Mouse (Mus musculus) heart, postnatal 0 days (tissue): Measurements from ENCODE around the gene Kansl3. TPM values are rescaled to one million over a fixed set of nuclear protein-coding genes. Genes with fewer than 3 reads are reported as not detected.

Experiments used
- ATAC-seq: fragments of 200-750 bp; cut with Nextera tagmentation; 2 replicates; pipeline ENCODE4 v1.8.0; 2017; ENCODE audit warnings: low read depth, moderate number of reproducible peaks, moderate library complexity; ENCODE audit not compliant: insufficient read depth
- DNase-seq: peaks from one replicate; pipeline ENCODE4 v3.0.0-alpha.2; 2016; ENCODE audit warnings: low spot score
- H3K27ac ChIP-seq: fragments of 300-500 bp; sonication (generic); 2 replicates; pipeline ENCODE4 v1.5.1; 2014; ENCODE audit warnings: low read depth, mild to moderate bottlenecking
- H3K27me3 ChIP-seq: fragments of 300-500 bp; sonication (generic); 2 replicates; pipeline ENCODE4 v1.6.1; 2014; ENCODE audit warnings: low read length, mixed read lengths; ENCODE audit not compliant: control insufficient read depth, insufficient read depth
- H3K36me3 ChIP-seq: fragments of 300-500 bp; sonication (generic); replicated peaks from 2 replicates; pipeline ENCODE4 v1.6.1; 2014; ENCODE audit warnings: low read length, mixed read lengths; ENCODE audit not compliant: control insufficient read depth, insufficient read depth
- H3K4me1 ChIP-seq: fragments of 300-500 bp; sonication (generic); 2 replicates; pipeline ENCODE4 v1.6.1; 2014; ENCODE audit warnings: antibody characterized with exemption; ENCODE audit not compliant: control insufficient read depth, insufficient read depth
- H3K4me2 ChIP-seq: fragments of 300-500 bp; sonication (generic); 2 replicates; pipeline ENCODE4 v1.6.1; 2014; ENCODE audit warnings: low read depth, mild to moderate bottlenecking, low read length, moderate library complexity
- H3K4me3 ChIP-seq: fragments of 300-500 bp; sonication (generic); 2 replicates; pipeline ENCODE4 v1.5.1; 2014; ENCODE audit warnings: low read depth, low read length
- H3K9ac ChIP-seq: fragments of 300-500 bp; sonication (generic); replicated peaks from 2 replicates; pipeline ENCODE4 v1.6.1; 2014; ENCODE audit warnings: low read depth, low read length, mixed read lengths
- H3K9me3 ChIP-seq: fragments of 300-500 bp; sonication (generic); replicated peaks from 2 replicates; pipeline ENCODE4 v1.6.1; 2016; ENCODE audit warnings: low read length; ENCODE audit not compliant: control insufficient read depth
- CTCF ChIP-seq: IDR thresholded peaks from 2 replicates; pipeline ENCODE4 v1.5.1; 2016; ENCODE audit warnings: antibody characterized with exemption, control low read depth, low read depth
- EP300 ChIP-seq: IDR thresholded peaks from 2 replicates; pipeline ENCODE4 v1.6.1; 2016; ENCODE audit warnings: antibody characterized with exemption, low read depth
- WGBS: fragments of 180-500 bp; shearing (Covaris S2); extraction: QIAGEN DNeasy Blood & Tissue Kit; methylation state at CpG from one replicate; pipeline ENCODE4 v1.1.7; 2014; 5-methylcytosine and 5-hydroxymethylcytosine counted together
- polyA plus RNA-seq: library from polyadenylated mRNA; unstranded; fragments of >200 nt; fragmentation: Nextera tagmentation; extraction: Ambion mirVana; gene quantifications from 2 replicates; pipeline ENCODE4 v1.2.1, GENCODE M21; 2015
- total RNA-seq: library from RNA; depleted of rRNA; stranded (reverse); fragments of >200 nt; gene quantifications from 2 replicates; pipeline ENCODE4 v1.2.3, GENCODE M21; 2014; ENCODE audit warnings: low replicate concordance

The Kansl3 gene
- total and polyA plus RNA-seq, 2 experiments from 2014 or later: 29.7 to 46.3 TPM

DNA sequence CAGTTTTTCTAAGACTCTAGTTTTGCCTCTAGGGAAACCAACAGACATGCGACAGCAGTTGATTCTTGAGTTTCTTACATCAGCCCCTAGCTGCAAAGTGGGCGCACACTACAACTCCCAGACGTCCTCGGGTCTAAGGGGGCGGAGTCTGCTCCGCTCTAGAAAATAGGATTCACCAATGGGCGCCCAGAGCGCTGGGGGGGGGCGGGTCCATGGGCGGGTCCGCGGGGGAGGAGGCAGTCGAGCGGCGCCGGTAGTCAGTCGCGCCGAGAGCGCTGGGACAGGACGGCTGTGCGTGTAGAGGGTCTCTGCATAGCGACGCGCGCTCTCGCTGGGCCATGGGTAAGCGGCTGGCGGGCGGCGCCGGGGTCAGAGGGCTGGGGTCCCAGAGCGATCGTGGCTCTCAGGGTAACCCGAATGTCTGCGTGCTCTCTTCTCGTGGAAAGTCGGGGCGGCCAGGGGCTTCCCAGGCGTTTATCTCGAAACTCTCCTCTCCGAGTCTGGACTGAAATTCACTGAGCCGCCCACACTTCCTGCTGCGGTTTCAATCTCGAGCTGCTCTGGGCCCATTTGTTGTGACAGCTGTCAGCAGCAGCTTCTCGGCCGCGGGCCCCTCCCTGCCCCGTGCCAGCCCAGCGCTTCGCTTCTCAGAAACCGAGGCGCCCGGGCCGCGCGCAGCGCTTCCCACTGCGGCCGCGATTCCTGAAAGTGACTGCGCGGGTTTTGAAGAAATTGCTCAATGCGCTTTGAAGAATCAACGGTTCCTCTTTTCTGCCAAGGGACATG is 61.3 kb downstream of the Kansl3 start, which contains the start of gene Arid5a:
TSS of gene Arid5a (plus strand) at position 239 of the 786 bp plus-strand sequence.
- TF ChIP-seq EP300 (no peak), CTCF (no peak)
- Histone ChIP-seq H3K4me3 (peak within 1 kb of the TSS; percentile 92), H3K36me3 (no peaks in the 10 kb centered on the region), H3K27me3 (no peaks in the 10 kb centered on the region), H3K9ac (peak within 1 kb of the TSS; percentile 91), H3K4me1 (peaks cover 39% of the 10 kb centered on the region), H3K4me2 (peak within 1 kb of the TSS; percentile 64), H3K9me3 (no peaks in the 10 kb centered on the region), H3K27ac (peak within 1 kb of the TSS; percentile 94)
- WGBS: under 1% methylated on average over 54 of the region's 65 CpGs
- peak; percentile 91 for DNase-seq
- peak; percentile 82 for ATAC-seq

DNA sequence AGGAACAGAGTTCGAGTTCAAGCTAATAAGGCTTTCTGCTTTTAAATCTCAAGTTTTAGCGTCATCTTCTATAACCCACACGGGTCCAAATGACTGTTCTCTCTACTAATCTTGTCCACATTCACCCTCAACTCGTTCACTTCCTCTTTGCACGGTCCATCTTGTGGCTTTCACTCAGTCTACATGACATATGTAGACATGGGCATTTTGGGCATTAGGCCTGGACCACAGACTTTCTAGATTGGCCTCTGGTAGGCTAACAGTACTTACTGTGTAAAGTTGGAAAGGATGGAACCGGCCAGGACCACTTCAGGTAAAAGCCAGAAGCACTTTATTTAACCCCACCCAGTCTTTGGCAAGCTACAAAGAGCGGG is 61.9 kb downstream of the Kansl3 start:
- Histone ChIP-seq H3K9me3 (no peaks in the 10 kb centered on the region), H3K4me2 (no peak overlapping the region), H3K9ac (no peak overlapping the region), H3K27ac (no peak overlapping the region), H3K4me3 (no peak overlapping the region), H3K27me3 (no peaks in the 10 kb centered on the region), H3K4me1 (peaks cover 39% of the 10 kb centered on the region), H3K36me3 (no peaks in the 10 kb centered on the region)
- TF ChIP-seq CTCF (no peak), EP300 (no peak)
- 52% methylated on average over 7 of the region's 7 CpGs for WGBS
- DNase-seq (no peak), ATAC-seq (no peak)

DNA sequence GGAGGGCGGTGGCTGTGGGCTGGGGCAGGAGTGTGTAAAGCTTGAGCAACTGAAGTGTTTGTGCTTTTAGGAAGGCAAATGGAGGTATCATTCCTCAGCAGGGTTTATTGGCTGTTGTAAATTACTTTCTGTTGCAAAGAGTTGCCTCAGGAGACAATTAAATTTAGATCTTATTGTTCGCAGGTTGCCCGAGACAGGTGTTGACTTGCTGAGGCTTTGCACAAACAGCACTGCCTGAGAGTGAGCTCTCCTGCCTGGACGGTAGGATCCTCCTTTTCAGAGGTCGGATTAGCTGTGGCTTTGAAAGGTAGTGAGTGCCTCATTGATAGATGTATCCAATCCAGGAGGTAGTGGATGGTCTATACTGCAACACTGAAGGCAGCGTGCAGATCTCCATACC is 62.9 kb downstream of the Kansl3 start:
- WGBS: 78% methylated on average over 6 of the region's 6 CpGs
- Histone ChIP-seq H3K27me3 (no peaks in the 10 kb centered on the region), H3K27ac (no peak overlapping the region), H3K36me3 (no peaks in the 10 kb centered on the region), H3K9me3 (no peaks in the 10 kb centered on the region), H3K9ac (no peak overlapping the region), H3K4me2 (no peak overlapping the region), H3K4me1 (peaks cover 39% of the 10 kb centered on the region), H3K4me3 (no peak overlapping the region)
- ATAC-seq: no peak
- DNase-seq: no peak
- TF ChIP-seq EP300 (no peak), CTCF (no peak)

DNA sequence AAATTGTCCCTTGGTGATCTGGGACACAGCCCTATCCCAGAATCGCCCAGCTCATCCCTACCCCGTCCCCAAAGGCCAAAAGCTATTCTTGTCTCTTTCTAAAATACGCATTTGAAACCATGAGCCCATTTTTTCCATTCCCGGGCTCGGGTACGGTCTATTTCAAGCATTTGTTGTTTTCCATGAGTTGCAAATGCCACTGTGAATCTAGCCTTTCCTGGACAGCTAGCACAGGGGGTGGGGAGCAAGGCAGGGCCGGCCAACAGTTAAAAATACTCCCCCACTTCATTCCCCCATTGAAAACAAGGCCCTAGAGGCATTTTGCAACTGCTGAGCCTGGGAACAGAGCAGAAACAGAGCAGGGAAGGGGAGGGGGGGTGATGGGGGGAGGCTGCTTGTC is 64.2 kb downstream of the Kansl3 start:
- H3K4me1 ChIP-seq: peaks cover 35% of the 10 kb centered on the region
- no peaks in the 10 kb centered on the region for H3K27me3 ChIP-seq
- H3K4me3 ChIP-seq: no peak overlapping the region
- no peak for ATAC-seq
- H3K27ac ChIP-seq: peak overlapping the region; percentile 79
- H3K9me3 ChIP-seq: no peaks in the 10 kb centered on the region
- H3K36me3 ChIP-seq: no peaks in the 10 kb centered on the region
- DNase-seq: peak; percentile 67
- WGBS: 16% methylated on average over 7 of the region's 7 CpGs
- no peak overlapping the region for H3K9ac ChIP-seq
- no peak overlapping the region for H3K4me2 ChIP-seq
- TF ChIP-seq EP300 (no peak), CTCF (no peak)

DNA sequence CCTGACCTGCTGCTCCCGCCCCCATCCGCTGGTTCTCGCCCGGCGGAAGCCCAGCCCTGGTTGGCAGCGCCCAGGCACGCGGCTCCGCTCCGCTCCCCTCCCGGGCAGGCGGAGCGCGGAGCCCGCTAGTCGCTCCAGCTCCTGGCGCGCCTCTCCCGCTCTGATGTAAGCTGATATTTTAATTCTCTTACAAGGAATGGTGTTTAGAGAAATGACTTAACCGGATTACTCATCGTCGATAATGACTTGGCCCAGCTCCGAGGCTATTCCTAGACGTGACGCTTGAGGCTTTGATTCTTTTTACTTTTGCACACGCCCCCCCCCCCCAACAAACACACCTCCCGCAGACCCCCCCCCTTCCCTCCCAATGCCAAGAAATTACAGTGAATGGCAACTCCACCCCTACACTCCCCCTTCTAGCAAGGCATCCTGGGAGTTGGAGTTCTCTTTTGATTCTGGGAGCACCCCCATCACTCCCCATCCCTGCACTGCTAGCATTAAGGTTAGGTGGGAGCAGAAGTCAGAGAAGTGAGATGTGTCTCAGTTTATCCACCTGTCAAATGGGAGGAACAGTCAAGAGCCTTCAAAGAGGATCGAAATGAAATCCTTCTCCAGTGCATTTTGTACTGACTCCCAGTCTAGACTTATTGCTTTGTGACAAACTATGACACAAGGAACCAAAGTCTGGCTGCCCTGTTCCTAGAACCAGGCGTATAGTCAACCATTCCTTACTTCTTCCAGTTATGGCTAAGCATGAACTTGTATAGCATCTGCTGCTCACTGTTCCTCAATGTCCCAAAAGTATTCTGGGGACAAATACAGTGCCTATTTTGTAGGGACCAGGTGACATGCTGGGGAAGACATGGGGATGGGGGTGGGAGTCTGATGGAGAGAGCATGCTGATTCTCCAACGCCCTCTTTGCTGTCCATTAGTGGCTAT is 65.3 kb downstream of the Kansl3 start:
- Histone ChIP-seq H3K27ac (peak overlapping the region; percentile 79), H3K4me3 (peak overlapping the region; percentile 30), H3K9ac (peak overlapping the region; percentile 31; the same call in 1 of the 2 replicates), H3K4me1 (peaks cover 24% of the 10 kb centered on the region), H3K4me2 (peak overlapping the region; percentile 60), H3K36me3 (no peaks in the 10 kb centered on the region), H3K27me3 (no peaks in the 10 kb centered on the region), H3K9me3 (no peaks in the 10 kb centered on the region)
- 9% methylated on average over 29 of the region's 30 CpGs for whole genome bisulfite sequencing
- ATAC-seq (peak; percentile 77), DNase-seq (peak; percentile 98)
- TF ChIP-seq CTCF: no peak
- TF ChIP-seq EP300: 0 out of 2 replicates have a peak, but pooled peaks have one; percentile 72
